Comparison of ENCODE assay signal across 11 mouse cellular contexts in genomic region chr17:84157743-84158460, GRCm38 (mm10). TPM values are rescaled to one million over a fixed set of nuclear protein-coding genes. Genes with fewer than 3 reads are reported as not detected.
DNase-seq lines count a peak whose midpoint lies in the region; ATAC-seq and TF ChIP-seq lines count a peak whose summit lies in the region.
"Had no signal": no experiment of that assay in that cellular context is flagged by ENCODE, and none has a peak within 500 bp of the region (broad histone marks: within the 10 kb centered on the region; RNA-seq: fewer than 3 reads in every experiment).

No protein-coding gene starts in this region.

- H3K4me3 ChIP-seq in gastrocnemius, adult 2 months, result no peak overlapping the region
- no peak overlapping the region for H3K4me3 ChIP-seq in stomach, postnatal 0 days (ENCODE audit: low read depth, low read length)
- H3K4me3 ChIP-seq: megakaryocyte, embryonic 14.5 days had no signal

- no peaks in the 10 kb centered on the region for H3K27me3 ChIP-seq in stomach, postnatal 0 days (ENCODE audit: control insufficient read depth, insufficient read depth, low read length)
- H3K27me3 ChIP-seq: megakaryocyte, embryonic 14.5 days had no signal

- no peak overlapping the region for H3K4me2 ChIP-seq in stomach, postnatal 0 days (replicated peaks; ENCODE audit: low read depth)

- peaks cover 7% of the 10 kb centered on the region; the same call in 1 of the 2 replicates for H3K4me1 ChIP-seq in stomach, postnatal 0 days (replicated peaks; ENCODE audit: control insufficient read depth, insufficient read depth)

- WGBS in stomach, postnatal 0 days, result 67% methylated on average over 6 of the region's 6 CpGs

- H3K9me3 ChIP-seq in stomach, postnatal 0 days (ENCODE audit: control insufficient read depth, low read length), result no peaks in the 10 kb centered on the region
- H3K9me3 ChIP-seq: G1E; megakaryocyte, embryonic 14.5 days had no signal

- ATAC-seq in stomach, postnatal 0 days (ENCODE audit: low FRiP score, low TSS enrichment), result no peak
- ATAC-seq: hindbrain, postnatal 0 days had no signal

- no peak overlapping the region for H3K9ac ChIP-seq in stomach, postnatal 0 days (ENCODE audit: low read length)

- no peak for TF ChIP-seq CTCF in gastrocnemius, adult 2 months (IDR thresholded peaks at IDR 0.05)
- no peak for TF ChIP-seq CTCF in stomach, postnatal 0 days (IDR thresholded peaks at IDR 0.05; ENCODE audit: low read depth)

- H3K27ac ChIP-seq in gastrocnemius, adult 2 months, result no peak overlapping the region
- H3K27ac ChIP-seq in stomach, postnatal 0 days (replicated peaks), result peak overlapping the region; percentile 91
- H3K27ac ChIP-seq: hindbrain, postnatal 0 days had no signal

- peak; percentile 8 for DNase-seq in gastrocnemius, adult 2 months
- DNase-seq in gastrocnemius, adult 8-10 months (ENCODE audit: low spot score in 2 of 2), result no peak
- DNase-seq in right cerebral cortex, postnatal 14 days, result peak; percentile 2
- DNase-seq in right cerebral cortex, postnatal 10 days (ENCODE audit: low spot score in 2 of 2), result no peak
- peak; percentile 18 to 44 for DNase-seq in kidney, postnatal 4 days
- DNase-seq in stomach, postnatal 0 days (ENCODE audit: low spot score), result peak; percentile 17
- no peak for DNase-seq in spleen, postnatal 14 days (ENCODE audit: low spot score in 2 of 2)
- DNase-seq in cerebellum, adult 18-20 months, result no peak

- no peak for TF ChIP-seq EP300 in stomach, postnatal 0 days (optimal IDR thresholded peaks at IDR 0.05)

- no peaks in the 10 kb centered on the region for H3K36me3 ChIP-seq in stomach, postnatal 0 days (ENCODE audit: control insufficient read depth, insufficient read depth, low read length)
- H3K36me3 ChIP-seq: G1E had no signal

- intact Hi-C loops in gastrocnemius, adult 2 months (cut with DNase I), result no loop called here

RNA-seq across cellular contexts. Expression of gene Zfp36l2, which starts 29.8 kb away (rescaled TPM):
- total RNA-seq in gastrocnemius, adult 2 months (2021), result 10 to 100 TPM in 1 of 2 experiments, 1 to 10 TPM in 1; 9.7 to 10.1 TPM
- total RNA-seq in gastrocnemius, adult 8-10 months (2022), result 10 to 100 TPM in 1 of 4 experiments, 1 to 10 TPM in 3; 5.1 to 10.3 (median 7.5) TPM
- 17.5 and 18.3 TPM in 2 replicates for polyA plus RNA-seq in stomach, postnatal 0 days (2015; fragmentation: Nextera tagmentation; extraction: Ambion mirVana)

Comparison
In these comparisons a context has a peak if more than half of its experiments do, and no peak if none do; other contexts are left out.
1. DNase-seq: peak in gastrocnemius, adult 2 months (single experiment), right cerebral cortex, postnatal 14 days (single experiment), kidney, postnatal 4 days (2 of 2) and stomach, postnatal 0 days (single experiment); none in gastrocnemius, adult 8-10 months (0 of 2), right cerebral cortex, postnatal 10 days (0 of 2), spleen, postnatal 14 days (0 of 2) and cerebellum, adult 18-20 months (0 of 2).